Mouse (Mus musculus): ENCODE measurements around the gene Bahcc1. TPM values are rescaled to one million over a fixed set of nuclear protein-coding genes. Genes with fewer than 3 reads are reported as not detected.

Gene Bahcc1
- total RNA-seq, 1 experiment from 2014 or later: 0.76 TPM

- no peak for ATAC-seq (replicated peaks; ENCODE audit: insufficient number of reproducible peaks, low FRiP score, low TSS enrichment, poor library complexity, severe bottlenecking)
These were observed 73.0 kb downstream of the Bahcc1 start for GRCm38 (mm10) chr11:120305535-120306365.

DNA sequence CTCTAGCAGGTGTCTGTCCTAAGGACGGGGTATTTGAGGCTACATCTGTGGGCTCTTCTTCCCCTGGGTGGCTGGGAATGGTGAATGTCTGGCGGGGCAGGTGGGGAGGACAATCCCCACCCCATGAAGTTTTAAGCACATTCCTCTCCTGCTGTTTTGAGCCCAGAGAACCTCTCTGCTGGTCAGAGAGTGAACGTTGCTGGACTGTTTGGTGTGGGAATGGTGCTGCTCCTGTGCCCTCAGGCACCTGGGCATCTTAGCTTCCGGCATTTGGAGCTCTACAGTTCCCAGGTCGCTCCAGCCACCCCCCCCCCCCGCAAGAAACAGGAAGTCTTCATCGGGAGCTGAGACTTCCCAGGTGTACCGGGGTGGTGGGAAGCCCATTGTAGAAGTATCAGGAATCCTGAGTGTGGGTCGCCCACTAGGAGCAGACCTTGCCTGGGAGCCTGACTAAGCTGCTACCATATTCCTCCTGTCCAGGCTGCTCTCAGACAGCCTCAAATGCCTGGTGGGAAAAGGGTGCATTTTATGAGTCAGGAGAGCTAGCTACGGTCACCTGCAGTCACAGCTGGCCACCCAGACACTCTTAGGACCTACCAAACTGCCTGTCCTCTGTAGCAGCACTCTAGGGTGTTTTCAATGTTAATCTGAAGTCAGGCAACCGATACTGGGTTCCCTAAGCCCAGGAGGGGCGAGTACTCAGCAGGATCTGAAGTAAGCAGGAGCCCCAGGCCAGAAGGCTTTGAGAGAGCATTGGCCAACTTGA is 73.8 kb downstream of the Bahcc1 start:
- ATAC-seq (replicated peaks; ENCODE audit: insufficient number of reproducible peaks, low FRiP score, low TSS enrichment, poor library complexity, severe bottlenecking): no peak

GRCm38 (mm10) chr11:120307132-120307413 is 74.3 kb downstream of the Bahcc1 start:
- no peak for ATAC-seq (replicated peaks; ENCODE audit: insufficient number of reproducible peaks, low FRiP score, low TSS enrichment, poor library complexity, severe bottlenecking)

GRCm38 (mm10) chr11:120307566-120308430 is 75.1 kb downstream of the Bahcc1 start:
- peak; percentile 55; the same call in 1 of the 2 replicates for ATAC-seq (replicated peaks; ENCODE audit: insufficient number of reproducible peaks, low FRiP score, low TSS enrichment, poor library complexity, severe bottlenecking)

GRCm38 (mm10) chr11:120308441-120309320 is 75.9 kb downstream of the Bahcc1 start:
- ATAC-seq (replicated peaks; ENCODE audit: insufficient number of reproducible peaks, low FRiP score, low TSS enrichment, poor library complexity, severe bottlenecking): no peak

GRCm38 (mm10) chr11:120310813-120311312 is 78.1 kb downstream of the Bahcc1 start:
- ATAC-seq (replicated peaks; ENCODE audit: insufficient number of reproducible peaks, low FRiP score, low TSS enrichment, poor library complexity, severe bottlenecking): peak; percentile 69

DNA sequence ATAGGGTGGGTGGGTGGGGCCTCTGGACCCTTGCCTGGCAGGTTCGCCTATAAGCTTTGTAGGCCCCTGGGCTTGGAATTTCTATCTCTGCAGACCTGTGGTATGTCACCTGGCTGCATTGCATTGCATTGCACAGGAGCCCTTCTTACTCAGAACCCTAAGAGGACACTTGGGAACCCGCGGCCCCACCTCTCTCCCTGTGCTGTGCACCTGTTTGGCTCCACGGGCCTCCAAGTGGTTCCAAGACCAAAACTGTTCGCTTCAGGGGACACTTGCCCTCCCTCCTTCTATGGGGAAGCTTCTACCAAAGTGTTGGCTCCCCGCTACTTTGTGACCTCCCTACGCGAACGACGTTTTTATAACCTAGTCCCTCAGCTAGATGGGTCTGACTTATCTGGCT is 78.8 kb downstream of the Bahcc1 start:
- ATAC-seq (replicated peaks; ENCODE audit: insufficient number of reproducible peaks, low FRiP score, low TSS enrichment, poor library complexity, severe bottlenecking): no peak

DNA sequence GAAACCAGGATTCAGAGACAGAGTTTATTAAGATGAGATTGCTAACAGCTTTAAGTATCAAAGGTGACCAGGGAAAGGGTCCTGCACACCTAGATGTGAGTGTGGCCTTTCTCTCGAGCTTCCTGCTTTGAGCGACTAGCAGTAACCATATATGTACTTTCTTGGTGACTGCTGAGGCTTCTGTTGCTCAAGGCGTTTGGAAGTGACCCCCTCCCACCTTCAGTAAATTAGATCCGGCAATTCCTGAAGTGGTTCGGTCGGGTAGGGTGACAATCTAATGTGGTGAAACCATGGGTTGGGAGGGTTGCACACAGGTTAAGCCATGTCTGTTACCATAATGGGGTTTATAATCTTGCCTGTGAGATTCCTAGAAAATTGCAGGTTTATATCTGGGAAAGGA is 79.3 kb downstream of the Bahcc1 start:
- ATAC-seq (replicated peaks; ENCODE audit: insufficient number of reproducible peaks, low FRiP score, low TSS enrichment, poor library complexity, severe bottlenecking): no peak

GRCm38 (mm10) chr11:120313906-120314685 is 81.3 kb downstream of the Bahcc1 start:
- no peak for ATAC-seq (replicated peaks; ENCODE audit: insufficient number of reproducible peaks, low FRiP score, low TSS enrichment, poor library complexity, severe bottlenecking)

DNA sequence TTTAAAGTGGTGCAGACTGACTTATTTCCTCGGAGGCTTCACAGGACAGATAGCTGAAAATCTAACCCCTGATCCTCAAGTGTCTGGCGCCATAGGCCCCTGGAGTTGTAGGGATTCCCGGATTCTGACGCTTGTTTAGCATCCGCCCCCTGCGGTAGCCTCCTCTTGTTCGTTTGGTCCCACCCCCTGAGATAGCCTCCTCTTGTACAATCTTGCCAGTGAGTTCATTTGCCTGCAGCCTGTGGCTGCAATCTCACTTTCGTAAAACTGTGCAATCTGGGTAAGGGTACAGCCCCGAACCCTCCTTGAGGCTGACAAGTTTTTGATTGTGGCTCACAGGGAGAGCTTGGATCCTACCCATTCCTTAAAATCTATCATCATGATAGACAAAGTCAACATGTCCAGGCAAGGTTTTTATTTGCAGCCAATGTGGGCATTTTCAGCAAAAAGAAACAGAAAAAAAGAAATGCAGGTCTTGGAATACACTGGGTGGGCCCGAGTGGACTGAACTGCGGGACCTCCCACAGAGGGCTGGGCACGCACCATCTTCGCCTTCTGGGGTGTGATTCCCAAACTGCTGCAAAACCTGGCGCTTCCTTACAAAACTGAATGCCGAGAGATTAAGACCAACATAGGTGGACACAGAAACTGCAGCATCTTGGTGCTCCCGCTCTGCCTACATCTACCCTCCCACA is 82.1 kb downstream of the Bahcc1 start:
- no peak for ATAC-seq (replicated peaks; ENCODE audit: insufficient number of reproducible peaks, low FRiP score, low TSS enrichment, poor library complexity, severe bottlenecking)

GRCm38 (mm10) chr11:120315416-120315761 is 82.6 kb downstream of the Bahcc1 start:
- no peak for ATAC-seq (replicated peaks; ENCODE audit: insufficient number of reproducible peaks, low FRiP score, low TSS enrichment, poor library complexity, severe bottlenecking)

DNA sequence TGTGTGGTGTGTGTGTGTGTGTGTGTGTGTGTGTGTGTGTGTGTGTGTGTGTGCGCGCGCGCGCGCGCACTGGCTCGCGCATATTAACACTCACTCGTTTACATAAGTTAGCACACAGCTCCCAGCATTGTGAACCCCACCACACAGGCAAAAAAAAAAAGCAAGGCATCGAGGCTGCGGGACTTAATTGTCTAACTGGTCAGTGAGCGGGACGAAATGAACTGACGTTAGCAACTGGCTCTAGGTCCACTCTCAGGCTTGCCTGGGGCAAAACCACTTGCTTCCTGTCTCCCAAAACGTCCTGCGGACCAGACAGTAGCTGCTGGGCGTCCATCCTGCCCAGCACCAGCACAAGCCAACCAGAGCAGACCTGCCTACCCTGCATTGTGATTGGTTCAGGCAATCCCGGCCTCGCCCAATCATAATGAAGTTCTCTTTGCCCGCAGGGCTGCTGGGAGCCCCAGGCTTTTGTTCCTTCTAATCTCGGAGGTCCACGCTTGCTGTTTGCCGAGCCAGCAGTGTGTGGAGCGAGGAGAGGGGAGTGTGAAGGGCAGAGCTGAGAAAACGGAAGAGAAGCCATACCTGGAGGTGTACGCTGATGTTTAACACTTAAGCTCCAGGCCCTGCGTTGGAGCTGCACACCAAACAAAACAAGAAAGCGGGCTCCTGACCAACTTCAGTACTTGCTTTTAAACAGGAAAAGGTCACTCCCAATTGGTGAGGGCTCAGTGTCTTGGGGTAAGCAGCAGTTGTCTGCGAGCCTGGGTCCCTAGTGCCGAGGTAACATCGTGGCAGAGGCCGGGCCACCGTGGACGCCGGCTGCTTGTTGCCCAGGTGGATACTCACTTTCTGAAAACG is 83.3 kb downstream of the Bahcc1 start:
- ATAC-seq (replicated peaks; ENCODE audit: insufficient number of reproducible peaks, low FRiP score, low TSS enrichment, poor library complexity, severe bottlenecking): peak; percentile 99

DNA sequence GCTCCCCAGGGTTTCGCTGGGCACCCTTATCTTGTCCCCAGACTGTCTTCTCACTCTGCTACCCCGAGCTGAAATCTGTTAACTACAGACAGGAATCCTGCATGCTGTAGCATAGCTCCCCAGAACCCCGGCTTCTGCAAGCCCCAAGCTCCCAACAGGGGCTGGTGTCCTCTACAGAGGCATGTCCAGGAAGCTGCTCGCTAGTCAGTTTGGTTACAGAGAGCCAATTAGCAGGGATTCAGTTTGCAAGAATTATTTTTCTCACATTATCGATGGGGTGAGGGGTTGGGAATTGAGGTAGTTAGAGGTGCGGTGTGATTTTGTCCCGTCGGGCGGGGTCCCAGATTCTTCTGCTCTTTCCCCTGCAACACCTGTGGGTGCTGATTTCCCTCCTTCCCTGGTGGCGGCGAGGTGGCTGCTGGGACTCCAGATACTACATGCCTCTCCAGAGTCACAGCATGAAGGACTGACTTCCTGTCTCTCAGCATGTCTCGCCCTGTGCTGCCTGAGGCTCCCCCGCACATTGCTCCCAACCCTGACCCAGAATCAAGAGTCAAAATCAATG is 84.0 kb downstream of the Bahcc1 start:
- no peak for ATAC-seq (replicated peaks; ENCODE audit: insufficient number of reproducible peaks, low FRiP score, low TSS enrichment, poor library complexity, severe bottlenecking)

GRCm38 (mm10) chr11:120317456-120317855 is 84.7 kb downstream of the Bahcc1 start:
- ATAC-seq (replicated peaks; ENCODE audit: insufficient number of reproducible peaks, low FRiP score, low TSS enrichment, poor library complexity, severe bottlenecking): no peak

DNA sequence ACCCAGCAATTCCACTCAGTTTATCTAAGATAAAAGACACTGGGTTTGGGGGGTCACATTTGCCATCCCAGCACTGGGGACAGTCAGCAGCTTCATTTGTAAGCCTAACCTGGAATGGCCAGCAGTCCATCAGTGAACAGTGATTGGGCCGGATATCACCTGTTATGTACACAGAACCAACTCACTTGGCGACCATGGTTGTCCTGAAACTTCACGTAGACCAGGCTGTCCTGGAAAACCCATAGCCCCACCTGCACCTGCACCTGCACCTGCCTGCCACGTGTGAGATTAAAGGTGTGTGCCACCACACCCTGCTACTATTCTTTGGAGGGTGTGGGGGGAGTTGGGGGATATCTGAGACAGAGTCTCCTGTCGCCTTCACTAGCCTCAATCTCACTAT is 86.6 kb downstream of the Bahcc1 start:
- ATAC-seq (replicated peaks; ENCODE audit: insufficient number of reproducible peaks, low FRiP score, low TSS enrichment, poor library complexity, severe bottlenecking): no peak

- no peak for ATAC-seq (replicated peaks; ENCODE audit: insufficient number of reproducible peaks, low FRiP score, low TSS enrichment, poor library complexity, severe bottlenecking)
These were observed 87.4 kb downstream of the Bahcc1 start for GRCm38 (mm10) chr11:120320156-120320555.
